Mouse (Mus musculus): ENCODE data around the gene Snx27.

DNA sequence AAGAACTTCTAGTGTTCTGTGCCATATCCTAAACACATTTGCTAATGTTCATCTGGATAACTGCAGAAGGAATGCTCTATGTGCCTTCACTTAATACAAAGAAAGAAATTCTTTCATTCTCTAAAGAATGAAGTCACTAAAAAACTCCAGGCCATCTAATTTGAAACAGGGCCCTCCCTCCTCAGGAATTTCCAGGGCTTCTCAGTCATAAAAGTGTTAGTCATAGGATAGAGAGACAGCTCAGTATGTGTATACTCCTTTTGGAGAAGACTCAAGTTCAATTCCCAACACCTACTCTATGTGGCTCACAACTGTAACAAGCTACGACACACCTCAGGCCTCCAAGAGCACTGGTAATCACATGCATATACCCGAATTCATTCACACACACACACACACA lies 17.0 kb downstream of the Snx27 start:
- TF ChIP-seq CTCF (IDR thresholded peaks at IDR 0.05), result no peak
- TF ChIP-seq EP300 (IDR thresholded peaks at IDR 0.05), result no peak

Data from lung, postnatal 0 days (tissue).